Mouse (Mus musculus) spleen, postnatal 14 days (tissue): ENCODE results near the gene Coa5.

Experiments
- DNase-seq, 2 experiments: peaks; one replicate each; pipeline ENCODE4 v3.0.0; 2021 to 2022; ENCODE audit warnings: low spot score in 2 of 2

Gene Coa5

DNA sequence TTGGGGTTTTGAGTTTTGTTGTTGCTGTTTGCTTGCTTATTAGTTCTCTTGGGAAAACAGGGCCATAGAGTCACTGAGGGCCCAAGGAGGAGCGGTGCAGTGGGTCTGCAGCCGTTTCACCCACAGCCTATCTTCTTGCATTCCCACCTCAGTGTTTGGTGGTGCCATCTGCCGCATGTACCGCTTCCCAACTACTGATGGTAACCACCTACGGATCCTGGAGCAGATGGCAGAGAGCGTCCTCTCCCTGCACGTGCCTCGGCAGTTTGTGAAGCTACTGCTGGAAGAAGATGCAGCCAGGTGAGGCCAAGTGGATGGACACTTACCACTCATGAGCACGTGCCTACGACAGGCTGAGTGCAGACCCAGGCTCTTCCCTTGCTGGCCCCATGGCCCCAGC lies 61.8 kb downstream of the Coa5 start:
- no peak for DNase-seq
